Mouse (Mus musculus): ENCODE measurements at regions not wholly inside any gene's neighbourhood (a gene's known extent, or its start where the extent isn't known, plus 50 kb on each side); places are given as distances from the start of the nearest gene placed in this dataset.

- no peak for TF ChIP-seq CTCF (IDR thresholded peaks at IDR 0.05; ENCODE audit: extremely low read depth, insufficient read depth, low read length)
- TF ChIP-seq POLR2A (IDR thresholded peaks at IDR 0.05; ENCODE audit: extremely low read depth, insufficient read depth, low read length): no peak
Measured at GRCm38 (mm10) chr2:117866946-117867345, 244.7 kb upstream of the Thbs1 start.
